Mouse (Mus musculus) naive thymus-derived CD4-positive, alpha-beta T cell, adult 2 months (primary cell): Measurements from ENCODE around the gene Tulp2.

Experiments used
- DNase-seq: peaks from one replicate; pipeline ENCODE4 v3.0.0-alpha.2; 2011; ENCODE audit warnings: low read depth

Tulp2 gene

DNA sequence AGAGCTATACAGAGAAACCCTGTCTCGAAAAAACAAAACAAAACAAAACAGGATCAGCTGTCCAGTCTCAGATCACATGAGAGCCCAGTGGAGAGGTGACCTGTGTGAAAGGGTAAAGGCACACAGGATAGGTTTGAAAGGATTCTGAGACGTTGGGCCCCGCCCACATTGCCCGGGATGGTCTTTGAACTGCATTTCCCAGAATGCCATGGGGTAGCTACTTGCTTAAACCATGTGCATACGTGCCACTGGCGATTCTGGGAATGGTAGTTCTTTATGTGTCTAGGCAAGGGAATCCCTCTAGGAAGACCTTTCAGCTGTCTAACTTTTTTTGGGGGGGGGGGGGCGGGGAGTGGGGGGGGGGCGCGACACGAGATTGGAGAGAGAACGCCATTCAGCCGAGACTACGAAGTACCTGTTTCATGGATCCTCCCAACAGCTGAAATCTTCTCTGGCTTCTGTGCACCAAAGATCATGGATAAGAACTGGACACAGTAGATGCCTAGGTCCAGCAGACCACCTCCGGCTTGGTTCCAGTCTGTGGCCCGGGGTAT is at the start of gene Tulp2:
Tulp2 (plus strand) TSS at position 504 of the 554 bp plus-strand sequence.
- peak; percentile 67 for DNase-seq

DNA sequence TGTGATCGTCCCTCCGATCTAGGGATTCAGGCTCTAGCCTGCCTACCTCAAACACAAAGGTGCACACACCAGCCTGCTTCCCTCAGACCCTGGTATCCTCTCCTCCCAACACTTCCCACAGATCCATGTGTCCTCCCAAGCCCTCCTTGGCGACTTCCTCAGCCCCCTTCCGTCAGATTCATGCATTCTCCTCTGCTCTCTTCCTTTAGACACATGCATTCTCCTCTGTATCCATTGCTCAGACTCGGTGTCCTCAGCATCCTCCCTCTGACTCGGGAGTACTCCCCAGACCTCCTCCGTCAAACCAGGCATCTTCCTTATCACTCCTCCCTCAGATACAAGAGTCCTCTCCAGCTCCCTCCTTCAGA is 47.9 kb upstream of the Tulp2 start:
- DNase-seq = no peak

DNA sequence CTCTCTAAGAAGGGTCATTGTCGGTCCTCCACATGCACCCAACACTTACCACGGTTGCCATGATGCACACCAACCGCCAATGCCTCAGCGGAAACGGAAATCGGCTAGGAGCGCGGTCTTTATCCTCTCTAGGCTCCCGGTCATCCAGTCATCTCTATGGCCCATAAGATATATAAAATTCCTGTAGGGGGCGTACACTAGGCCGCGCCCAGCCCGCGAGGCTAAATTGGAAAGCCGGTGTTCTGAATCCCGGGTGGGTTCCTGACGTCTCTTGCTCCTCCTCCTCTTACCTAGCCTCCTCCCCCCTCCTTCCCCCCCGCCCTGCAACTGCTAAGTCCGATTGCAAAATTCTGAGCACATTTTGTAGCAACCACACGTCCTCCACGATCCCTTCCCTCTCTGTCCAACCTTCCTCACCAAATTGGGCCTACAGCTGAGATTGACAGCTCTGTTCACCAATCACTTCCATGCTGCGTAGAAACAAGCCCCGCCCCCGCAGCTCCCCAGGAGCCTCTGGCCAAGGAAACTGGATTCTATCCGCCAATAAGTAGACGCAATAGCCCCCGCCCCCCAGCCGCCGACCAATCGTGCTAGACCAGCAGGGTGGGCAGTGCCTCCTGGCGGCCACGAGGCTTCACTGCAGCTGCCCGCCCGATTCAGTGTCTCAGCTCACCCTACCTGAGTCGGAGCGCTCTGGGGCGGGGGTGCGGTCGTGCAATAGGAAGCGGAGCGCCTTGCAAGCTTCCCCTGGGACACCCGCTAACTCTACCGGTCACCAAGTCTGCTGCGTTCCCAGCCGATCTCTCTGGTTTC is 47.3 kb upstream of the Tulp2 start, which contains the start of gene Gys1:
Gys1 (plus strand) TSS at position 642 of the 813 bp plus-strand sequence.
- DNase-seq = peak; percentile 100

DNA sequence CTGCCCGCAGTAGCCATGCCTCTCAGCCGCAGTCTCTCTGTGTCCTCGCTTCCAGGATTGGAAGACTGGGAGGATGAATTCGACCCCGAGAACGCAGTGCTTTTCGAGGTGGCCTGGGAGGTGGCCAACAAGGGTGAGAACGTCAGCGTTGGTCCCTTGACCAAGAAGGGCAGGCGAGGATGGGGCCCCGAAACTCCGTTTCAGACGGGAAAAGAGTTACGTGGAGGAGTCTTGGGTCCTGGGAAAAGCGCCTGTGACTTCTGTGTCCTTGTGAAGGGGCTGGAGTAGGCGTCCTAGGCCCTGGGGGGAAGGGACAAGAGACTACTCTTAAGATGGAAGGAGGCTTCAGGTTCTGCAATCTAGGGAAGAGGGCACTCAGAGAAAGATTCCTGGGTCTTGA is 46.6 kb upstream of the Tulp2 start:
- peak; percentile 40 for DNase-seq

DNA sequence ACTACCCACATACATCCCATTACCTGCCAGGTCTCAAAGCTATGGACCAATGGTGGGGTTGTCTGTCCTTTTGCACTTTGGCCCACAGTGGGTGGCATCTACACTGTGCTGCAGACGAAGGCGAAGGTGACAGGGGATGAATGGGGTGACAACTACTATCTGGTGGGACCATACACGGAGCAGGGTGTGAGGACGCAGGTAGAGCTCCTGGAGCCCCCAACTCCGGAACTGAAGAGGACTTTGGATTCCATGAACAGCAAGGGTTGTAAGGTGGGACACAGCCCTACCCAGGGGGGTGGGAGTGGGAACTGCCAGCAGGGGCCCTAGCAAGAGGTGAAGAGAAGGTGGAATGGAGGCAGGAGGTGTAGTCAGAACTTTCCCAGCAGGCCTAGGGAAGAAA is 45.2 kb upstream of the Tulp2 start:
- DNase-seq = no peak

DNA sequence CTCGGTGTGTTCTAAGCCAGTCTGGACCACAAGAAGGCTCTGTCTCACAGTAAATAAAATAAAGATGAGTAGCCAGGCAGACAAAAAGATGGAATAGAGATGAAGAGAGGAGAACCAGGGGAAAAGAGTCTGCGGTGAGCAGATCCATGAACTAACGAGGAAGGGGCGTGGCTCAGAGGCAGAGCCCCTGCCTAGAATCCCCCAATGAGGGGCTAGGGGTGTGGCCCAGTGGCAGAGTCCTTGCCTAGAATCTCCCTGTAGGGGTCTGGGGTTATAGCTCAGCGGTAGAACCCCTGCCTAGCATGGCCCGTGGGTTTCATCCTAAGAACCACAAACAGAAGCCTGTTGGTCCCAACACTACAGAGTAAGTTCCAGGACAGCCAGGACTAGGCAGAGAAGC is 44.6 kb upstream of the Tulp2 start:
- no peak for DNase-seq

DNA sequence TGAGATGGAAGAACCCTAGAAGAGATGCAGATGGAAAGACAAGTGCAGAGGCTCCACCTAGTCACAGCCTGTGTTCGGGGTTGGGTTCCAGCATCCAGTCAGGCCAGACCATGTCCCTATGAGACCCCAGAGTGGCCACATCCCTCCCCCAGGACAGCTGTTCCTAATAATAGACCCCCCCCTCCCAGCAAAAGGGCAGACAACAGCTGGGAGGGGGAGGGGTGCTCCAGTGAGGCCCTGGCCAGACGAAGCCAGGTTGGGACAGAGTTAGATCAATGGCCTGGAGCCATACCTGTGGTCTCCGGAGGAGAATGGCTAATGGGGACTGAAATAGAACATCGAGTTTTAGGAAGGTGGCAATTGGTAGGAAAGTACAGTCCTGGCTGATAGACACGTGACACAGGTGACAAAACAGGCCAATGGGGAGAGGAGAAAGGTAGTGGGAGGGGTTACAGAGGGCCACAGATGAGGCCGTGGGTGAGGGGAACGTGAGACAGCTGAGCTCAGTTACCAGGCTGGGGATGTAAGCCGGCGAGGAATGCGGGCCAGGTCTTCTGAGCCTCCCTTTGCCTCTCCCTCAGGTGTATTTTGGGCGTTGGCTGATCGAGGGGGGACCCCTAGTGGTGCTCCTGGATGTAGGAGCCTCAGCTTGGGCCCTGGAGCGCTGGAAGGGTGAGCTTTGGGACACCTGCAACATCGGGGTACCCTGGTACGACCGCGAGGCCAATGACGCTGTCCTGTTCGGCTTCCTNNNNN is 44.0 kb upstream of the Tulp2 start, which contains the start of gene Ruvbl2:
Ruvbl2 (minus strand) TSS at position 576 of the 756 bp plus-strand sequence.
- DNase-seq = no peak

DNA sequence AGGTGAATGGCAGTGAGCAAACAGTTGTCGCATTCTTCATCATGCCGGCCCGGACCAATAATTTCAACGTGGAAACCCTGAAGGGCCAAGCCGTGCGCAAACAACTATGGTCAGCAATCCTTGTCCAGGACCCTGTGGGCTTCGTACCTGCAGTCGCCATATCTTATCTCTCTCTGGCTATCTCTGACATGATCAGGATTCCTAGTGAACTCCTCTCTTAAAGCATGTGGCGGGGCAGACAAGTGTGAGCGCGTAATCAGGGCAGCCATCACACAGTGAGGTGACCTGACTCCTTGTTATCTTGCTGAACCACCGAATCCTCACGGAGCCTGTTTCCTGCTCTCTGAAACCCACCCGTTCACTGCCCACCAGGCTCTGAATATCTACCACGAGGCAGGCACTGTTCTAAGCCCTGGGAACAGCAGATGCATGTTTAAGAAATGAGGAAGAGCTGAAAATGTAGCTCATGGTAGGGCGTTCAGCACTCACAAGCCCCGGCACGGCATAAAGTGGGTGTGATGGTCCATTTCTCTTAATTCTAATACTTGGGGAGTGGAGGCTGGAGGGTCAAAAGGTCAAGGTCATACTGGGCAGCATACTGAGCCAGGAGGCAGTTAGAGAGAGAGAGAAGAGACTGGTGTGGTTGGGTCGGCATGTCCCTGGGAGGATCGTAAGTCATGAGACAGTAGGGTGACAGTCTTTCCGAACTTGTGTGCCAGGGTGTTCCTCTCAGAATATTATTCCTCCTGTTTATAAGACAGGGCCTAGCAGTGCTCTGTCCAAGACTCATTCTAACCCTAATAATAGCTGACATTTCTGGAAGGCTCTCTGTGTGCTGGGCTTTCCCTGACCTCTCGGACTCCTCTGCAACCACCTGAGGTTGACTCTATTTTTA is 37.9 kb upstream of the Tulp2 start:
- no peak for DNase-seq

DNA sequence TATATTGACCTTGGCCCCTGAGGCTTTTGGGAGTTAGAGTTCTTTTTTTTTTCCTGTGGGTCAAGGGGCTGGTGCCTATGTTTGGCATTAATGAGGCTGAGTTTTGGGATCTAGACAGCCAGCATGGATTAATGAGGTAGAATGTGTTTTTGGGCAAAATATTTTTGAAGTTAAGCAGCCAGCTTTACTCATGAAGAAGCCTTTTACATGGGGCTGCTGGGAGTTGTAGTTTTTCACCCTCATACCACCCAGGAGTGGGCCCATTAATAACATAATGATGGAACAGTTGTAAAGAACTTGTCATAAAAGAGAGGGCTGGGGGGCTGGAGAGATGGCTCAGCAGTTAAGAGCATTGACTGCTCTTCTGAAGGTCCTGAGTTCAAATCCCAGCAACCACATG is 35.1 kb upstream of the Tulp2 start:
- DNase-seq = no peak

DNA sequence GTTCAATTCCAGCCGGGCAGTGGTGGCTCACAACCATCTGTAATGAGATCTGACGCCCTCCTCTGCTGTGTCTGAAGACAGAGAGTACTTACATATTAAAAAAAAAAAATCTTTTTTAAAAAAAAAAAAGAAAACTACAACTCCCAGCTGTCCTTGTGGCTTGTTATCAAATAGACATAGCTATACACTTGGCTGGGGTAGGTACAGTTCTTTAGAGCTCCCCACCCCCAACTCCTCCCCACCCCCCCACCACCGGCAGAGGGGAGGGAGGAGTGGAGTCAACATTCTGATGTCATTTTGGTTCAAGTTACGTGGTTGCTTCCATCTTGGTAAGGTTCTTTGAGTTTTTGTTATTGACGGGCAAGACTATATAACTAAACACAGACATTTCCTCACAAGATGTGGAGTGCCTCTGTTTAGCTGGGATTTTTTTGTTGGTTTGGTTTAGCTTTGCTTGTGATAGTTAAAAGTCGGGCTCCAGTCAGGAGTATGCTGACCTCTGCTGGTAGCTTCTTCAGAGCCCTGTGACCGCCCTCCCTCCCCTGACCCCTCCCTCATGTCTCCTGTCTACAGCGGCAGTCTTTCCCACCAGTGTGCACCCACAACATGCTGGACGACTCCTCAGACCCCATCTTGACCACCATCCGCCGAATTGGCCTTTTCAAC is 34.2 kb upstream of the Tulp2 start:
- DNase-seq = peak; percentile 72

DNA sequence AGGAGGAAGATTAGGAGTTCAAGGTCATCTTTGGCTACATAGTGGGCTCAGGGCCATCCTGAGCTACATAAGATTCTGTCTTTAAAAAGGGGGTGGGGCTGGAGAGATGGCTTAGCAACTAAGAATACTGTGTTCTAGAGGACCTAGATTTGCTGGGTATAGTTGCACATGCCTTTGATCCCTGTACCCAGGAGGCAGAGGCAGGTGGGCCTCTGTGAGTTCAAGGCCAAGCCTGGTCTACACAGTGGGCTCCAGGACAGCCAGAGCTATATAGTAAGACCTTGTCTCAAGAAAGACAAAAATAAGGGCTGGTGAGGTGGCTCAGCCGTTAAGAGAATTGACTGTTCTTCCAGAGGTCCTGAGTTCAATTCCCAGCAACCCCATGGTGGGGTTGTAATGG is 31.7 kb upstream of the Tulp2 start:
- no peak for DNase-seq

DNA sequence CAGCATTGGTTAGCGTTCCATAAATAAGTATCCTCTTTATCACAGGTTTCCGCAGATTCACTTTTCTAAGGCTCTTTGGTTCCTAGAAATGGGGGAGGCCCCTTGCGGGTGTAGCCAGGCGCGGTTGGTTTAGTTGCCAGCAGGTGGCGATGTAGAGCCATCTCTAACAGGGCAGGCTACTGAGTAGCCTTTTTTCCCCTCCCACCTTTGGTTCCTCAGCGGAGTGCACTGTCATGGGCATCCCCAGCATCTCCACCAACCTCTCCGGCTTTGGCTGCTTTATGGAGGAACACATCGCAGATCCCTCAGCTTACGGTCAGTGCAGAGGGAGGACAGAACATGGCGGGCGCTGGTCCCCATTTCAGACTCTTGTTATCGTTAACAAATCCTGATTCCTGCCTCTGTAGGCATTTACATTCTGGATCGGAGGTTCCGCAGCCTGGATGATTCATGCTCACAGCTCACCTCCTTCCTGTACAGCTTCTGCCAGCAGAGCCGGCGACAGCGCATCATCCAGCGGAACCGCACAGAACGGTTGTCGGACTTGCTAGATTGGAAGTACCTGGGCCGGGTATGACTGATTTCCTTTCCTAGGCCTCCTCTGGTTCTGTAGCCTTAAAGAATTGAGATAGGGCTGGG is 30.2 kb upstream of the Tulp2 start:
- peak; percentile 91 for DNase-seq

DNA sequence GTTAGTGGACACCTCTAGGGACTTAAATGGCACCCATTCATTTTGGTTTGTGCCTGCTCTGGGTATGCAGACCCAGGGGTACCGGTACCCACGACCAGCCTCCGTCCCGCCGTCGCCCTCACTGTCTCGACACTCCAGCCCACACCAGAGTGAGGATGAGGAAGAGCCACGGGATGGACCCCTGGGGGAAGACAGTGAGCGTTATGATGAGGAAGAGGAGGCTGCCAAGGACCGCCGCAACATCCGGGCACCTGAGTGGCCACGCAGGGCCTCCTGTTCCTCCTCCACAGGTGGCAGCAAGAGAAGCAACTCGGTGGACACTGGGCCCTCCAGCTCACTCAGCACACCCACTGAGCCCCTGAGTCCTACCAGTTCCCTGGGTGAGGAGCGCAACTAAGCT is 26.7 kb upstream of the Tulp2 start:
- DNase-seq = no peak

DNA sequence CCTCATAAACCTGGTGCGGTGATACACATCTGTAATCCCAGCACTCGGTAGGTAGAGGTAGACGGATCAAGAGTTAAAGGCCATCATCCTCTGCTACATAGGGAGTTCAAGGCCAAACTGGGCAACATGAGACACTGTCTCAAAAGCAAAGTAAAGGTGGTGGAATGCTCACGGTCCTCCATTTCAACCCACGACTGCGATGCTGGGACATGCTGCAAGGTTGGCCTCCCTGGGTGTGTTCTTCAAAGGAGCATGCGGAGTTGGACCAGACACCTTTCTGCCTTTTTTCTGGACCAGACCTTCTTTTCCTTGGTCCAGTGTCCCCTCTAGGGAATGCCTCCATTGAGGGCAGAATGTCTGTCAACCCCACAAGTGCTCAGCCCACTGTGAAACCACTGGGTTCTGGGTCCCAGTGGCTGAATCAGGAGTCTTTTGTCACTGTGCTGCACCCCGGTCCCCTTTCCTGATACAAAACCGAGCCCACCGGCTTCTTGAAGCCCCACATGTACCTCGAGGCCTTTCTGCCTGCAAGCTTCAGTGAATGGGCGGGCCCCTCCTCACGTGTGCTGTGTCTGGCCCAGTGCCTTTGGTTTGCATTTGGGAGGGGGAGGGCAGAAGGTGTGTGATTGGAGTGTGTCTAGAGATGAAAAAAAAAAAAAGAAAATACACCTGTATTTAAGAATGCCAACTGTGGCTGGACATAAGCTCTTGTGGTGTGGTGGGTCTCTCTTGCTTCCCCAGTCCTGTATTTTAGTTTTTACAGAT is 25.6 kb upstream of the Tulp2 start:
- DNase-seq = no peak

DNA sequence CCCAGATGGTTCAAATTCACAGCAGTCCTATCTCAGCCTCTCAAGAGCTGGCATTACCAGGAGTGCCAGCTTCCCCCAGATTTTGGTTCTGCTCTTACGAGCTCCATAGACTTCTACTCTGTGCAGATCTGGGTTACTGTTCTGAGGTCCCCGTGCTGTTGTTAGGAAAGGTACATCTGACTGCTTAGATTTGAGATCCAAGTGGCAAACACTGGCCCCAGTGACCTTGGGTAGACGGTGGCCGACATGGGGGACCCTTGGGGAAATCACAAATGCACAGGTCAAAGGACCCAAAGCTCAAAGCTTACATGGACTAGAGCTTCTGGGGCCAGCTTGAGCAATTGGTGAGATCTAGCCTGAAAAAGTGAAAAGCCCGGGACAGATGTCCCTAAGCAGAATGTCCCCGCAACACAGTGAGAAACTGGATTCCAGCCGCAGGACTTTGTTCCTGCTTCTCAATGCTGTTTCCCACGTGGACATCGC is 24.9 kb upstream of the Tulp2 start:
- no peak for DNase-seq

DNA sequence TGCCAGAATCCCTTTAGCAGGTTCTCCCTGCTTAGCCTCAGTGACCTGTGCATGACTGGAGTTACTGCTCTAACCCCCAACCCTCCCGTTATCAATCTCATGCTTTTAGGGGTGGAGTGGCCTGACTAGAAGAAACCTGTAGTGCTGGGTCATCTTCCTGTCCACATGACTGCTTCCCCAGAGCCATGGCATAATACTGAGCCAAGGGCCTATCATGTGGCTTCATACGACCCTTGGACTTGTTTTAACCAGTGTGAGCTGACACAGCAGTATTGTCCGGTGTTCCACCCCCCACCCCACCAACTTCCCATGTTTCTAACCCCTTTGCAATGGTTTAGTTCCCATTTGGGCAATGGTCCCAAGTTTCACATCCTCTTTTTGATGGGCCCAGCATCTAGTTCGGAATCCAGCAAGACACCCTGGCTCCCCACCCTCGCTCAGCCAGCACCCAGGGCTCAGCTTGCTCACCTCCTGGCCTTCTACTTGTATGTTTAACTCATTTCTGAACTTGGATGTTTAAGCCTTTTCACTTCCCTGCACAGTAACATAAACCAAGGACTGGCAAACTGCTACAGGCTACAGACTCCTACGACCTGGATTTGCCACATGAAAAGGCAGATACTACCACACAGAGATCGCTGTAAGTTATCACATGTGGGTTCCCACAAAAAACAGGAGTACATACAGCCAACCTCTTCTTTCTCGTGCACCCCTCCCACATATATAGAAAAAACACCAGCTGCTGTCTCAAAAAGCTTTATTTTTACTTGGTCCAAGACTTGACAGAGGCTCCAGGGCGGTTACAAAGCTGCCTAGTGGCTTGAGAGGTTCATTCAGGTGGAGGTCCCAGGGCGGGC is 24.2 kb upstream of the Tulp2 start:
- DNase-seq = peak; percentile 51

DNA sequence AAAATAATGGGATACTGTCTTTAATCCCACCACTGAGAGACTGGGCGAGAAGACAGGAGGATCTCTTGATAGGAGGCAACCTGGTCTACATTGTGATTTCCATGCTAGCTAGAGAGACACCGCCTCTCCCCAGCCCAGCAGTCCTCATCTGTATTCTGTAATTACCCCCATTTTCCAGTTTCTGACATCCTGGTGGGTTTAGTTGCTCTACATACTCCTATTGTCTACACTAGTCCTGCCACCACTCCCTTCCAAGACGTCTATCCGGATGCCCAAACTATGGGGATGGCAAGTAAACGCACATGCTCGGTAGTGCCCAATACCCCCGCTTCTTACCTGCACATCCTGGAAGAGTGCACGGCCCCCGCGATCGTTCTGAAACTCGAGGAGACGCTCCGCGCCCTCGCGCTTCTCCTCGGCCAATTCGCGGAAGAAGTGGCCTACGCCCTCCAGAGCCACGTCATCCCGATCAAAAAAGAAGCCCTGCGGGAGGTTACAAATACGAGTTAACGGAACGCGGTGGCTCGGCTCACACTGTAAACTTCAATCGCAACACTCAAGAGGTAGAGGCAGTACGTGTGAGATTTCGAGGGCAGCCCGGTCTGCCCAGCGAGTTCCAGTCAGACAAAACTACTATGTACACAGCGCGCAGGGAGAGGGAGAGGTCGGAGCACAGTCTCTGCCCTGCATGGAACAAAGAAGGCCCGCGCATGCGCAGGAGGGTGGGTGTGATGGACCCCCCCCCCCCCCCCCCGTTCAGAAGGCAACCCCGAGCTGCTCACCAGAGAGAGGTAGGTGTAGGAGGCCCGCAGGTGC is 22.7 kb upstream of the Tulp2 start:
- DNase-seq = peak; percentile 91

DNA sequence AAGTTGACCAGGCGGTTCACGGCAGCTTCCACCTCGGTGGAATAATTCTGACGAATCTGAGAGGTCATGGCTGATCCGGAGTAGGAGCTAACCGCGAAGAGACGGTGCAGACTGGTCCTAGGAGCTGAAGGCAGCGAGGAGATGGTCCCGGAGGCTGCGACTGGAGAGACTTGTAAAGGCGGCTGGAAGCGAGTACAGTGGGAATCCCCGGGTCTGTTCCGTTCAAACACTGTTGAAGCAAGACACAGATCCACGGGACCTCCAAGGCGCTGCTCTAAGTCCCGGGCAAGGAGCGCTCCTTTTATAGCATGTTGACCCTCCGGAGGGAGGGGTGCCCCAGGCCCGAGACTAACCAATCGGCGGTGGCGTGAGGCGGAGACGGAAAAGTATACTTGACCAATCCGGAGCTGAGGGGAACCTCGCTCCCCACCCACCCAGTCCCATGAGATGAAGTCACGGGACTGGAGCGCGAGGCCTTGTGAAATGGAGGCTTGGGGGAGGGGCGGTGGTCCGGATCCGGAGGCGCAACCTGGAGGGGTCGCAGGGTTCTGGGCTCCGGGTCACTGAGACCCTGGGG is 22.0 kb upstream of the Tulp2 start, which contains the start of gene Ftl1:
Ftl1 (minus strand) TSS at position 321 of the 577 bp plus-strand sequence.
- peak; percentile 96 for DNase-seq
